Mouse (Mus musculus): ENCODE measurements around the gene F2r.

The F2r gene

GRCm38 (mm10) chr13:95581850-95582249, 36.4 kb downstream of the F2r start:
- POLR2A ChIA-PET, result interaction anchor here in 2 of 4 experiments (0.5 to 2.5 kb wide), 6 partner anchors 9 to 452 kb away, joined by 3 to 9 read pairs (median 4); partner anchors contain the start of gene F2r (in 1 of the 2)
- CTCF ChIA-PET, result interaction anchor here in 1 of 4 experiments (0.5 kb wide), 1 partner anchor 8 kb away, joined by 4 read pairs; no protein-coding TSS in a partner anchor

GRCm38 (mm10) chr13:95578016-95578697, 40.1 kb downstream of the F2r start:
- ChIA-PET POLR2A (no interaction called here), CTCF (no interaction called here)

GRCm38 (mm10) chr13:95570877-95571276, 47.4 kb downstream of the F2r start:
- CTCF ChIA-PET, result no interaction called here
- POLR2A ChIA-PET, result no interaction called here

- ChIA-PET POLR2A (no interaction called here), CTCF (no interaction called here)
Measured at GRCm38 (mm10) chr13:95569326-95569725, 49.0 kb downstream of the F2r start.

- CTCF ChIA-PET, result interaction anchor here in 1 of 4 experiments (0.6 kb wide), 1 partner anchor 924 kb away, joined by 3 read pairs; no protein-coding TSS in a partner anchor
Measured at GRCm38 (mm10) chr13:95568336-95568735, 50.0 kb downstream of the F2r start.

GRCm38 (mm10) chr13:95566841-95567551, 51.3 kb downstream of the F2r start:
- ChIA-PET POLR2A (interaction anchor here in 2 of 4 experiments (0.6 to 0.9 kb wide), 2 partner anchors 39 to 182 kb away, joined by 3 read pairs; no protein-coding TSS in a partner anchor), CTCF (interaction anchor here in 2 of 4 experiments (0.5 to 5.0 kb wide), 2 partner anchors 154 to 254 kb away, joined by 5 to 38 read pairs; no protein-coding TSS in a partner anchor)

More at GRCm38 (mm10) chr13:95568336-95568735, 50.0 kb downstream of the F2r start:
- POLR2A ChIA-PET, result interaction anchor here in 1 of 4 experiments (0.7 kb wide), 2 partner anchors 33 to 42 kb away, joined by 3 read pairs; no protein-coding TSS in a partner anchor

GRCm38 (mm10) chr13:95563693-95564092, 54.6 kb downstream of the F2r start:
- POLR2A ChIA-PET, result interaction anchor here in 2 of 4 experiments (1.2 to 3.4 kb wide), 3 partner anchors 36 to 156 kb away, joined by 3 to 11 read pairs (median 4); partner anchors contain the start of gene F2r (in 1 of the 2)
- CTCF ChIA-PET, result interaction anchor here (0.6 to 5.0 kb wide), 8 partner anchors 28 to 434 kb away, joined by 3 to 38 read pairs (median 6); no protein-coding TSS in a partner anchor

- CTCF ChIA-PET, result interaction anchor here (0.6 to 5.0 kb wide), 10 partner anchors 14 to 435 kb away, joined by 3 to 38 read pairs (median 6); no protein-coding TSS in a partner anchor
Measured at GRCm38 (mm10) chr13:95563066-95563610, 55.1 kb downstream of the F2r start.

GRCm38 (mm10) chr13:95557326-95557725, 61.0 kb downstream of the F2r start:
- ChIA-PET CTCF (interaction anchor here in 2 of 4 experiments (0.6 to 1.0 kb wide), 3 partner anchors 32 to 162 kb away, joined by 3 to 4 read pairs (median 4); no protein-coding TSS in a partner anchor), POLR2A (interaction anchor here in 3 of 4 experiments (0.7 to 3.4 kb wide), 11 partner anchors 9 to 163 kb away, joined by 3 to 16 read pairs (median 3); partner anchors contain the start of genes F2r (in 1 of the 3) and F2rl1 (in 1 of the 3))

More at GRCm38 (mm10) chr13:95563066-95563610, 55.1 kb downstream of the F2r start:
- POLR2A ChIA-PET, result interaction anchor here in 2 of 4 experiments (1.2 to 3.4 kb wide), 3 partner anchors 37 to 157 kb away, joined by 3 to 11 read pairs (median 4); partner anchors contain the start of gene F2r (in 1 of the 2)

GRCm38 (mm10) chr13:95553885-95554492, 64.3 kb downstream of the F2r start:
- CTCF ChIA-PET, result interaction anchor here in 1 of 4 experiments (1.3 kb wide), 2 partner anchors 18 to 166 kb away, joined by 3 to 4 read pairs; no protein-coding TSS in a partner anchor

More at GRCm38 (mm10) chr13:95553885-95554492, 64.3 kb downstream of the F2r start:
- POLR2A ChIA-PET, result interaction anchor here in 3 of 4 experiments (0.8 to 1.1 kb wide), 5 partner anchors 8 to 227 kb away, joined by 3 to 4 read pairs (median 3); partner anchors contain the start of gene Aggf1 (in 1 of the 3)

Data from embryonic stem cell, embryonic (primary cell).